Mouse (Mus musculus) embryonic fibroblast, embryonic 13.5 days (primary cell): Measurements from ENCODE around the gene Ccdc188.

Source experiments
- CTCF ChIP-seq: IDR thresholded peaks from 2 replicates; pipeline ENCODE4 v1.5.1; 2011; ENCODE audit warnings: mild to moderate bottlenecking, control low read depth, low read length, moderate library complexity, borderline replicate concordance; ENCODE audit not compliant: insufficient read depth
- POLR2A ChIP-seq: IDR thresholded peaks from 2 replicates; pipeline ENCODE4 v1.6.1; 2011; ENCODE audit warnings: low read depth, mild to moderate bottlenecking, control low read depth, low read length, moderate library complexity

- TF ChIP-seq POLR2A: no peak
- TF ChIP-seq CTCF: peak; percentile 98
Measured at GRCm38 (mm10) chr16:18211417-18212171, 6.1 kb upstream of the Ccdc188 start.
